ENCODE assay signal across 8 mouse cellular contexts in genomic region chr7:45705873-45706281, GRCm38 (mm10). TPM values are rescaled to one million over a fixed set of nuclear protein-coding genes. Genes with fewer than 3 reads are reported as not detected.
DNase-seq lines count a peak whose midpoint lies in the region; ATAC-seq lines count a peak whose summit lies in the region.

No protein-coding gene starts in this region.

- peak overlapping the region; percentile 99 for H3K4me2 ChIP-seq in intestine, embryonic 15.5 days (replicated peaks)
- peak overlapping the region; percentile 98 for H3K4me2 ChIP-seq in midbrain, embryonic 11.5 days
- H3K4me2 ChIP-seq in stomach, embryonic 16.5 days (ENCODE audit: low read depth, low read length) = peak overlapping the region; percentile 93

- H3K4me3 ChIP-seq in megakaryocyte, embryonic 14.5 days (replicated peaks) = peak overlapping the region; percentile 94
- H3K4me3 ChIP-seq in intestine, embryonic 15.5 days (replicated peaks) = peak overlapping the region; percentile 67
- peak overlapping the region; percentile 52 for H3K4me3 ChIP-seq in midbrain, embryonic 11.5 days (ENCODE audit: low read depth, low read length)
- H3K4me3 ChIP-seq in stomach, embryonic 16.5 days (replicated peaks; ENCODE audit: low read length) = peak overlapping the region; percentile 71

- H3K36me3 ChIP-seq in megakaryocyte, embryonic 14.5 days (replicated peaks; ENCODE audit: low read length) = peaks cover 27% of the 10 kb centered on the region
- 0 out of 2 replicates have a peak, but pooled peaks cover 4% of the 10 kb centered on the region for H3K36me3 ChIP-seq in intestine, embryonic 15.5 days
- H3K36me3 ChIP-seq in midbrain, embryonic 11.5 days (ENCODE audit: control insufficient read depth, insufficient read depth, low read length) = peaks cover 5% of the 10 kb centered on the region; the same call in 1 of the 2 replicates
- no peaks in the 10 kb centered on the region; the same call in 1 of the 2 replicates for H3K36me3 ChIP-seq in stomach, embryonic 16.5 days (ENCODE audit: control insufficient read depth, insufficient read depth, low read length)

- no peaks in the 10 kb centered on the region for H3K27me3 ChIP-seq in megakaryocyte, embryonic 14.5 days (replicated peaks)
- H3K27me3 ChIP-seq in intestine, embryonic 15.5 days (replicated peaks) = no peaks in the 10 kb centered on the region
- H3K27me3 ChIP-seq in midbrain, embryonic 11.5 days (ENCODE audit: control insufficient read depth, insufficient read depth, low read length) = no peaks in the 10 kb centered on the region
- no peaks in the 10 kb centered on the region for H3K27me3 ChIP-seq in stomach, embryonic 16.5 days (ENCODE audit: control insufficient read depth, insufficient read depth, low read length)

- WGBS in intestine, embryonic 15.5 days = 0% methylated on average over 7 of the region's 7 CpGs
- WGBS in midbrain, embryonic 11.5 days = under 1% methylated on average over 7 of the region's 7 CpGs
- WGBS in stomach, embryonic 16.5 days = 2% methylated on average over 7 of the region's 7 CpGs

- no peaks in the 10 kb centered on the region for H3K9me3 ChIP-seq in megakaryocyte, embryonic 14.5 days
- no peaks in the 10 kb centered on the region for H3K9me3 ChIP-seq in intestine, embryonic 15.5 days
- no peaks in the 10 kb centered on the region for H3K9me3 ChIP-seq in midbrain, embryonic 11.5 days (ENCODE audit: control insufficient read depth, low read length)
- no peaks in the 10 kb centered on the region for H3K9me3 ChIP-seq in stomach, embryonic 16.5 days (replicated peaks; ENCODE audit: control insufficient read depth, low read length)

- peak; percentile 82 to 87 for DNase-seq in cerebellum, postnatal 10 days
- peak; percentile 91 for DNase-seq in gastrocnemius, postnatal 14 days
- DNase-seq in left cerebral cortex, postnatal 36 days (ENCODE audit: low spot score in 2 of 2) = peak; percentile 84 to 87
- peak; percentile 88 for DNase-seq in midbrain, embryonic 11.5 days (ENCODE audit: low spot score, missing footprints)

- H3K27ac ChIP-seq in intestine, embryonic 15.5 days = 0 out of 2 replicates have a peak overlapping the region, but pooled peaks have one; percentile 83
- no peak overlapping the region for H3K27ac ChIP-seq in midbrain, embryonic 11.5 days (ENCODE audit: low read depth, low read length)
- H3K27ac ChIP-seq in stomach, embryonic 16.5 days (ENCODE audit: low read length) = peak overlapping the region; percentile 97

- H3K4me1 ChIP-seq in megakaryocyte, embryonic 14.5 days = peaks cover 86% of the 10 kb centered on the region
- H3K4me1 ChIP-seq in intestine, embryonic 15.5 days (replicated peaks) = peaks cover 57% of the 10 kb centered on the region
- H3K4me1 ChIP-seq in midbrain, embryonic 11.5 days (ENCODE audit: control insufficient read depth, insufficient read depth, low read length) = peaks cover 63% of the 10 kb centered on the region
- H3K4me1 ChIP-seq in stomach, embryonic 16.5 days (ENCODE audit: control insufficient read depth, insufficient read depth, low read length) = peaks cover 34% of the 10 kb centered on the region

- H3K9ac ChIP-seq in intestine, embryonic 15.5 days = peak overlapping the region; percentile 78
- H3K9ac ChIP-seq in midbrain, embryonic 11.5 days (ENCODE audit: low read length) = peak overlapping the region; percentile 41; the same call in 1 of the 2 replicates
- peak overlapping the region; percentile 80 for H3K9ac ChIP-seq in stomach, embryonic 16.5 days (ENCODE audit: low read length)

- ATAC-seq in megakaryocyte, adult 5-6 weeks (ENCODE audit: poor library complexity, severe bottlenecking) = no peak
- ATAC-seq in intestine, embryonic 15.5 days = 0 out of 2 replicates have a peak, but pooled peaks have one; percentile 11
- no peak for ATAC-seq in midbrain, embryonic 11.5 days (ENCODE audit: low FRiP score)
- no peak for ATAC-seq in stomach, embryonic 16.5 days (ENCODE audit: insufficient read depth, low FRiP score)

- intact Hi-C loops in gastrocnemius, postnatal 14 days (cut with DNase I; ENCODE audit: low total_unique reads) = no loop called here
- intact Hi-C loops in left cerebral cortex, postnatal 36 days (cut with DNase I) = no loop called here

RNA-seq across cellular contexts. Expression of gene Dbp, which starts 1.0 kb away (rescaled TPM):
- polyA plus RNA-seq in megakaryocyte, embryonic 14.5 days (2012; ENCODE audit: insufficient read depth, low replicate concordance) = 23.4 and 41.9 TPM in 2 replicates
- 3.3 and 4.1 TPM in 2 replicates for total RNA-seq in megakaryocyte, adult 5-6 weeks (2015)
- total RNA-seq in megakaryocyte, adult 5-6 weeks (2017) = 3.9 and 5.9 TPM in 2 replicates
- 10 to 100 TPM; 20.6 to 32.8 TPM for total RNA-seq in gastrocnemius, postnatal 14 days (2021)
- polyA plus RNA-seq in intestine, embryonic 15.5 days (2015; fragmentation: Nextera tagmentation; extraction: Ambion mirVana) = 3.1 and 3.4 TPM in 2 replicates
- total RNA-seq in left cerebral cortex, postnatal 36 days (2021) = 100 to 1,000 TPM; 128 to 138 TPM
- 2.2 and 3.5 TPM in 2 replicates for polyA plus RNA-seq in midbrain, embryonic 11.5 days (2014; fragmentation: Nextera tagmentation; extraction: Ambion mirVana)
- polyA plus RNA-seq in stomach, embryonic 16.5 days (2015; fragmentation: Nextera tagmentation; extraction: Ambion mirVana) = 2.7 and 2.9 TPM in 2 replicates

RNA-seq across cellular contexts. Expression of gene Car11, which starts 6.2 kb away (rescaled TPM):
- 1.1 and 3.5 TPM in 2 replicates for polyA plus RNA-seq in megakaryocyte, embryonic 14.5 days (2012; ENCODE audit: insufficient read depth, low replicate concordance)
- total RNA-seq in megakaryocyte, adult 5-6 weeks (2015) = not detected in 2 replicates
- not detected in 2 replicates for total RNA-seq in megakaryocyte, adult 5-6 weeks (2017)
- total RNA-seq in gastrocnemius, postnatal 14 days (2021) = 1 to 10 TPM; 4.5 to 4.6 TPM
- polyA plus RNA-seq in intestine, embryonic 15.5 days (2015; fragmentation: Nextera tagmentation; extraction: Ambion mirVana) = 5.5 and 6.4 TPM in 2 replicates
- 100 to 1,000 TPM; 209 to 228 TPM for total RNA-seq in left cerebral cortex, postnatal 36 days (2021)
- 3.3 and 6.3 TPM in 2 replicates for polyA plus RNA-seq in midbrain, embryonic 11.5 days (2014; fragmentation: Nextera tagmentation; extraction: Ambion mirVana)
- 8.4 and 9.8 TPM in 2 replicates for polyA plus RNA-seq in stomach, embryonic 16.5 days (2015; fragmentation: Nextera tagmentation; extraction: Ambion mirVana)

RNA-seq across cellular contexts. Expression of gene Rpl18, which starts 9.4 kb away (rescaled TPM):
- 10,199 and 14,647 TPM in 2 replicates for polyA plus RNA-seq in megakaryocyte, embryonic 14.5 days (2012; ENCODE audit: insufficient read depth, low replicate concordance)
- 1,249 and 1,272 TPM in 2 replicates for total RNA-seq in megakaryocyte, adult 5-6 weeks (2015)
- total RNA-seq in megakaryocyte, adult 5-6 weeks (2017) = 1,058 and 1,261 TPM in 2 replicates
- total RNA-seq in gastrocnemius, postnatal 14 days (2021) = 100 to 1,000 TPM; 607 to 662 TPM
- 1,110 and 1,134 TPM in 2 replicates for polyA plus RNA-seq in intestine, embryonic 15.5 days (2015; fragmentation: Nextera tagmentation; extraction: Ambion mirVana)
- total RNA-seq in left cerebral cortex, postnatal 36 days (2021) = 100 to 1,000 TPM; 284 to 337 TPM
- polyA plus RNA-seq in midbrain, embryonic 11.5 days (2014; fragmentation: Nextera tagmentation; extraction: Ambion mirVana) = 878 and 933 TPM in 2 replicates
- polyA plus RNA-seq in stomach, embryonic 16.5 days (2015; fragmentation: Nextera tagmentation; extraction: Ambion mirVana) = 915 and 1,024 TPM in 2 replicates

RNA-seq across cellular contexts. Expression of gene Sec1, which starts 11.7 kb away (rescaled TPM):
- not detected in 2 replicates for polyA plus RNA-seq in megakaryocyte, embryonic 14.5 days (2012; ENCODE audit: insufficient read depth, low replicate concordance)
- total RNA-seq in megakaryocyte, adult 5-6 weeks (2015) = not detected in 2 replicates
- total RNA-seq in megakaryocyte, adult 5-6 weeks (2017) = not detected in 2 replicates
- total RNA-seq in gastrocnemius, postnatal 14 days (2021) = under 1 TPM; 0.18 to 0.31 TPM
- 1.9 and 2.0 TPM in 2 replicates for polyA plus RNA-seq in intestine, embryonic 15.5 days (2015; fragmentation: Nextera tagmentation; extraction: Ambion mirVana)
- total RNA-seq in left cerebral cortex, postnatal 36 days (2021) = under 1 TPM; 0.37 to 0.48 TPM
- polyA plus RNA-seq in midbrain, embryonic 11.5 days (2014; fragmentation: Nextera tagmentation; extraction: Ambion mirVana) = 0.19 and 0.36 TPM in 2 replicates
- 2.9 and 3.4 TPM in 2 replicates for polyA plus RNA-seq in stomach, embryonic 16.5 days (2015; fragmentation: Nextera tagmentation; extraction: Ambion mirVana)

RNA-seq across cellular contexts. Expression of gene Sphk2, which starts 11.9 kb away (rescaled TPM):
- 242 and 413 TPM in 2 replicates for polyA plus RNA-seq in megakaryocyte, embryonic 14.5 days (2012; ENCODE audit: insufficient read depth, low replicate concordance)
- 14.6 and 21.2 TPM in 2 replicates for total RNA-seq in megakaryocyte, adult 5-6 weeks (2015)
- 13.7 and 15.7 TPM in 2 replicates for total RNA-seq in megakaryocyte, adult 5-6 weeks (2017)
- 10 to 100 TPM; 12.0 to 13.2 TPM for total RNA-seq in gastrocnemius, postnatal 14 days (2021)
- polyA plus RNA-seq in intestine, embryonic 15.5 days (2015; fragmentation: Nextera tagmentation; extraction: Ambion mirVana) = 38.1 and 41.6 TPM in 2 replicates
- total RNA-seq in left cerebral cortex, postnatal 36 days (2021) = 10 to 100 TPM; 29.9 to 30.0 TPM
- 11.8 and 14.9 TPM in 2 replicates for polyA plus RNA-seq in midbrain, embryonic 11.5 days (2014; fragmentation: Nextera tagmentation; extraction: Ambion mirVana)
- 38.9 and 45.9 TPM in 2 replicates for polyA plus RNA-seq in stomach, embryonic 16.5 days (2015; fragmentation: Nextera tagmentation; extraction: Ambion mirVana)
